Mouse (Mus musculus): ENCODE data around the gene Ppm1n.
A peak's percentile ranks its signal among the peaks of the same experiment; 100 is the strongest.

GRCm38 (mm10) chr7:19297034-19297433 lies 17.2 kb upstream of the Ppm1n start:
- TF ChIP-seq CTCF (conservative IDR thresholded peaks at IDR 0.05; ENCODE audit: low read length) (peak; percentile 46), NANOG (IDR thresholded peaks at IDR 0.05; ENCODE audit: borderline replicate concordance, low read length) (no peak)

Data from E14TG2a.4 (cell line).